Mouse (Mus musculus): ENCODE results near the gene Slc25a12. TPM values are rescaled to one million over a fixed set of nuclear protein-coding genes. Genes with fewer than 3 reads are reported as not detected.
A peak's percentile ranks its signal among the peaks of the same experiment; 100 is the strongest.

Gene Slc25a12
- total and polyA plus RNA-seq, 2 experiments from 2014 or later: 106 to 116 TPM

DNA sequence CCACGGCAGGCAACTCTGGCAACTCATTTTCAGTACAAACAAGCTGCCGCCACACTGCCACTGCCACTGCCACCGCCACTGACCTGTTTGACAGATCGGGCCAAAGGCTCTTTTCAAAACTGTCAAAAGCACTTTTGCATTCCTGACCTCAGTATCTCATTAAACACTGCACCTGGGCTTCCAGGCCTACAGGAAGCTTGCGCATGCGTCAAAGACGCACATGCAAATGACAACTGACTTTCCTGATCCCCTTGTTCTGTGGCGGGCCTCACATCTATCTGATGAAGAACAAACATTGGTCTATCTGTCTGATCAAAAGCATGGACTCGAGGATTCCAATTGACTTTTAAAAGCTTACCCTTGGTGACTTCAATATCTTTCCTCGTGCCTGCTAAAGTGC, 55.5 kb downstream of the Slc25a12 start:
- no peaks in the 10 kb centered on the region for H3K4me1 ChIP-seq (ENCODE audit: insufficient read depth)
- H3K9me3 ChIP-seq (ENCODE audit: low read length): no peaks in the 10 kb centered on the region
- no peak for ATAC-seq
- H3K36me3 ChIP-seq (ENCODE audit: insufficient read depth): peaks cover 37% of the 10 kb centered on the region
- no peak for DNase-seq
- no peak overlapping the region for H3K9ac ChIP-seq
- 74% methylated on average over 10 of the region's 10 CpGs for WGBS
- TF ChIP-seq CTCF (IDR thresholded peaks at IDR 0.05; ENCODE audit: low read depth): no peak
- no peak overlapping the region for H3K4me2 ChIP-seq (ENCODE audit: low read depth)
- no peaks in the 10 kb centered on the region for H3K27me3 ChIP-seq (ENCODE audit: insufficient read depth, low read length)
- no peak overlapping the region for H3K4me3 ChIP-seq (ENCODE audit: low read depth, low read length)
- H3K27ac ChIP-seq (ENCODE audit: low read depth, low read length): no peak overlapping the region

DNA sequence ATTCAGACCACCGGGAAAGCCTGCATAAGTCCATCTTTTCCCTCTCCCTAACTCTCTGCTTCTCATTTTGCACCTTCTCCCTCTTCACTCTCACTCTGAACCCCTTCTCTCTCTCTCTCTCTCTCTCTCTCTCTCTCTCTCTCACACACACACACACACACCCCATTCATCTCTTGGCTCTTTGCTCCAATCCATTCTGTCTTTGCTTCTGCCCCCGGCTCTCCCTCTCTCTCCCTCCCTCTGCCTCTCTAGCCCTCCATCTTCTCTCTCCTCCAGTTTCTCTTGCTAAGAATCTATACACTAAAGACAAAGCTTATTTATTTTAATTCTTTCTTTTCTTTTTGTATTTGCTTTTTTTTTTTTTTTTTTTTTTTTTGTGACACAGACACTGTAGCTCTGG, 57.8 kb downstream of the Slc25a12 start:
- no peak for ATAC-seq
- no peaks in the 10 kb centered on the region for H3K9me3 ChIP-seq (ENCODE audit: low read length)
- no peak overlapping the region for H3K9ac ChIP-seq
- no peak overlapping the region for H3K27ac ChIP-seq (ENCODE audit: low read depth, low read length)
- H3K4me3 ChIP-seq (ENCODE audit: low read depth, low read length): no peak overlapping the region
- DNase-seq: no peak
- TF ChIP-seq CTCF (IDR thresholded peaks at IDR 0.05; ENCODE audit: low read depth): no peak
- no peaks in the 10 kb centered on the region for H3K4me1 ChIP-seq (ENCODE audit: insufficient read depth)
- H3K27me3 ChIP-seq (ENCODE audit: insufficient read depth, low read length): no peaks in the 10 kb centered on the region
- WGBS: 30% methylated on average over 2 of the region's 2 CpGs
- H3K36me3 ChIP-seq (ENCODE audit: insufficient read depth): peaks cover 39% of the 10 kb centered on the region
- H3K4me2 ChIP-seq (ENCODE audit: low read depth): no peak overlapping the region

DNA sequence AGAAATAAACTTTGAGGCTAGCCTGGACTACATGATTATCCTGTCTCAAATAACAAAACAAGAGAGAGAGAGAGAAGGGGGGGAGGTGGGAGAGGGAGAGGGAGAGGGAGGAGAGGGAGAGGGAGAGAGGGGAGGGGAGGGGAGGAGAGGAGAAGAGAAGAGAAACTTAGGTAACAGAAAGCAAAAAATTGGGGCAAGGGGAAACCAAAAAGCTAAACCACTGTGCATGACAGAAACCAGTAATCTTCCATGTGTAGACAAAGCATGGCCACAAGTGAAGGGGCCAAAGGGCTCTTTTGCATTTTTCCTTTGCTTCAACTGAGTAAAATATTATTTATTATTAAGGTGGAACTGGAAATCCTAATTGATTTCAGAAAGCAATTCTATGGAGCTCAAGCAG, 61.2 kb downstream of the Slc25a12 start:
- TF ChIP-seq CTCF (IDR thresholded peaks at IDR 0.05; ENCODE audit: low read depth): no peak
- H3K27me3 ChIP-seq (ENCODE audit: insufficient read depth, low read length): no peaks in the 10 kb centered on the region
- peaks cover 27% of the 10 kb centered on the region for H3K36me3 ChIP-seq (ENCODE audit: insufficient read depth)
- no peak overlapping the region for H3K9ac ChIP-seq
- DNase-seq (no peak), ATAC-seq (no peak)
- no peaks in the 10 kb centered on the region for H3K9me3 ChIP-seq (ENCODE audit: low read length)
- H3K4me3 ChIP-seq (ENCODE audit: low read depth, low read length): no peak overlapping the region
- no peak overlapping the region for H3K27ac ChIP-seq (ENCODE audit: low read depth, low read length)
- no peaks in the 10 kb centered on the region for H3K4me1 ChIP-seq (ENCODE audit: insufficient read depth)
- no peak overlapping the region for H3K4me2 ChIP-seq (ENCODE audit: low read depth)

DNA sequence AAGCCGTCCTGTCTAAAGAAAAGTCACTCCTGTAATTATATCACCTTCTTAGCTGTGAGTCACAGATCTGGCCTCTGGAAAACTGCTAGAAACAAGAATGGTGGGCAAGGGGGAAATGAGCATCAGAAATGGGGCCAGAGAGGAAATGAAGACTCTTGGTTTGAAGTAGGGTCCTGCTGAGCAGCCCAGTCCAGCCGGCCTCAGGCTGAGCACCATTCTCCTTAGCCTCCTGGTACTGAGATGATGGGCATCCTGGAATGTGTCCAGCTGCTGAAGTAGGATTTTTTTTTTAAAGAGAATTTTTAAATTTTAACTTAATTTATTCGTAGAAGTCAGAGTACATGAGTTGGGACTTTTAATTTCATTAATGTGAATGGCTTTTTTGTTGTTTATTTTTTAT, 62.7 kb downstream of the Slc25a12 start:
- Histone ChIP-seq H3K9ac (no peak overlapping the region), H3K9me3 (ENCODE audit: low read length) (no peaks in the 10 kb centered on the region), H3K27me3 (ENCODE audit: insufficient read depth, low read length) (no peaks in the 10 kb centered on the region), H3K4me3 (ENCODE audit: low read depth, low read length) (no peak overlapping the region), H3K27ac (ENCODE audit: low read depth, low read length) (no peak overlapping the region), H3K4me2 (ENCODE audit: low read depth) (no peak overlapping the region), H3K36me3 (ENCODE audit: insufficient read depth) (peaks cover 16% of the 10 kb centered on the region), H3K4me1 (ENCODE audit: insufficient read depth) (no peaks in the 10 kb centered on the region)
- TF ChIP-seq CTCF (IDR thresholded peaks at IDR 0.05; ENCODE audit: low read depth): no peak
- ATAC-seq: peak; percentile 48; the same call in 1 of the 2 replicates
- no peak for DNase-seq
- WGBS: 35% methylated on average over 3 of the region's 3 CpGs

DNA sequence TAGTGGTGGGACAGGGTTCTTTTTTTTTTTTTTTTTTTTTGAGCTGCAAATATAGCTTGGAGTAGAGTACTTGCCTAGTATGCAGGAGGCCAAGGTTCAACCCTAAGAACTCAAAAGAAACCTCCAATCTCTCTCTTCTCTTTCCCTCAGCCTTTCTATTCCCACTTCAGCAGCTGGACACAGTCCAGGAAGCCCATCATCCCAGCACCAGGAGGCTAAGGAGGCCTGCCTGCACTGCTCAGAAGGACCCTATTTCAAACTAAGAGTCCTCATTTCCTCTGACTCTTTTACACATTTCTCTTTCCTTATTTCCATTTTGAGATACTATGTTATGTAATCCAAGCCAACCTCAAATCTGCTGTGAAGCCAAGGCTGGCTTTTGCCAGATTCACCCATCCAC, 64.3 kb downstream of the Slc25a12 start:
- no peak for TF ChIP-seq CTCF (IDR thresholded peaks at IDR 0.05; ENCODE audit: low read depth)
- Histone ChIP-seq H3K9me3 (ENCODE audit: low read length) (no peaks in the 10 kb centered on the region), H3K27ac (ENCODE audit: low read depth, low read length) (no peak overlapping the region), H3K4me2 (ENCODE audit: low read depth) (no peak overlapping the region), H3K27me3 (ENCODE audit: insufficient read depth, low read length) (no peaks in the 10 kb centered on the region), H3K36me3 (ENCODE audit: insufficient read depth) (peaks cover 14% of the 10 kb centered on the region), H3K9ac (no peak overlapping the region), H3K4me3 (ENCODE audit: low read depth, low read length) (no peak overlapping the region), H3K4me1 (ENCODE audit: insufficient read depth) (no peaks in the 10 kb centered on the region)
- DNase-seq (no peak), ATAC-seq (0 out of 2 replicates have a peak, but pooled peaks have one; percentile 42)

DNA sequence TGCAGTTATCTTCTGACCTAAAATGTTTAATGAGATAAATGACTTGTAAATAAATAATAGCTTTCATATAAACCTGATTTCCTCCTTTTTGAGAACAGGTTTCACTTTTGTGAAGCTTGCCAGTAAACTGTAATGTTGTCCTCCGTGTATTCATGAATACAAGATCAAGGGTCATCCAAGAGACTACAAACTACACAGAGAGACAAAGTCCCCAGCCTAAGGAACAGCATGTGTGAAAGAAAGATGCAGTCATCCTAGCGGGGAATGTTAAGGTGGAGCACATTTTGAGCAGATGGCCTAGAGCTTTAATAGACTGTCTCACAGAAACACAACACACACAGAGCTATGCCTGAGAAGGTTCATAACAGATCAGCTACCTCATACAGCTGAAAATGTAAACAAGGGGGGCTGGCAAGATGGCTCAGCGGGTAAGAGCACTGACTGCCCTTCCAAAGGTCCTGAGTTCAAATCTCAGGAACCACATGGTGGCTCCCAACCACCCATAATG, 65.3 kb downstream of the Slc25a12 start:
- no peak overlapping the region for H3K27ac ChIP-seq (ENCODE audit: low read depth, low read length)
- H3K9ac ChIP-seq: no peak overlapping the region
- no peak for TF ChIP-seq CTCF (IDR thresholded peaks at IDR 0.05; ENCODE audit: low read depth)
- H3K36me3 ChIP-seq (ENCODE audit: insufficient read depth): peaks cover 16% of the 10 kb centered on the region
- no peaks in the 10 kb centered on the region for H3K9me3 ChIP-seq (ENCODE audit: low read length)
- no peaks in the 10 kb centered on the region for H3K27me3 ChIP-seq (ENCODE audit: insufficient read depth, low read length)
- DNase-seq: no peak
- no peaks in the 10 kb centered on the region for H3K4me1 ChIP-seq (ENCODE audit: insufficient read depth)
- 48% methylated on average over 3 of the region's 3 CpGs for WGBS
- no peak overlapping the region for H3K4me2 ChIP-seq (ENCODE audit: low read depth)
- no peak for ATAC-seq
- no peak overlapping the region for H3K4me3 ChIP-seq (ENCODE audit: low read depth, low read length)

DNA sequence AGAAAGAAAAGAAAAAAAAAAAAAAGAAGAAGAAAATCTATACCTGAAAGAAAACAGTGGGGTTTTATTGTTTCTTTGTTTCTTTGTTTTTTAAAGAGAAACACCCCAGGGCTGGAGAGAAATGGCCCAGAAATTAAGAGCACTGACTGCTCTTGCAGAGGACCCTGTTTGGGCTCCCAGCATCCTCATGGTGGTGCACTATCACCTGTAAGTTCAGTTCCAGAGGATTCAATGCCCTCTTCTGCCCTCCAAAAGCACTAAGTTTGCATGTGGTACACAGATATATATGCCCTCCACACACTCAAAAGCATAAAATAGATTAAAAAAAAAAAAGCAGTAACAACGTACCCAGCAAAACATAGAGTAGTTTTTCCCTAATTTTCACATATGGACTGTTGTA, 68.8 kb downstream of the Slc25a12 start:
- H3K4me3 ChIP-seq (ENCODE audit: low read depth, low read length): no peak overlapping the region
- no peak overlapping the region for H3K27ac ChIP-seq (ENCODE audit: low read depth, low read length)
- DNase-seq (no peak), ATAC-seq (no peak)
- no peaks in the 10 kb centered on the region for H3K9me3 ChIP-seq (ENCODE audit: low read length)
- H3K27me3 ChIP-seq (ENCODE audit: insufficient read depth, low read length): no peaks in the 10 kb centered on the region
- no peak for TF ChIP-seq CTCF (IDR thresholded peaks at IDR 0.05; ENCODE audit: low read depth)
- H3K4me1 ChIP-seq (ENCODE audit: insufficient read depth): no peaks in the 10 kb centered on the region
- H3K9ac ChIP-seq: no peak overlapping the region
- peaks cover 4% of the 10 kb centered on the region; the same call in 1 of the 2 replicates for H3K36me3 ChIP-seq (ENCODE audit: insufficient read depth)
- WGBS: 94% methylated on average over 1 of the region's 1 CpGs
- H3K4me2 ChIP-seq (ENCODE audit: low read depth): no peak overlapping the region

DNA sequence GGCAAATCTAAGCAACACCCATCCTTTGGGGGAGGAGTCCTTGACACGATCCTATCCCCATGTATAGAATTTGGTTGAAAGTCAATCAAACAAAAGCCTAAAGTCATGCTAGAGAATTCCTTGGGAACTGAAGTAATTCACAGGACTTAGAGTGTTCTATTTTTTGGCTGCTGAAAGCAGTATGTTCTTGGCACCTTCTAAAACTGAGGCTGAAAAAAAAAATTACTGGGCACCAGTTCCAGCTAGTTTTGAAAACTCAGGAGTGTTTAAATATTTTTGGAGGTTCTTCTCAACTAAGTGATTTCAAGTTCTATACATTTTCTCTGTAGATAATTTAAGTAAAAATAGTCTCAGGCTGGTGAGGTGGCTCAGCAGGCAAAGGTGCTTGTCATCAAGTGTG, 70.0 kb downstream of the Slc25a12 start:
- no peak overlapping the region for H3K4me2 ChIP-seq (ENCODE audit: low read depth)
- 58% methylated on average over 1 of the region's 1 CpGs for WGBS
- TF ChIP-seq CTCF (IDR thresholded peaks at IDR 0.05; ENCODE audit: low read depth): no peak

More for the DNA sequence above, 70.0 kb downstream of the Slc25a12 start:
- Histone ChIP-seq H3K27me3 (ENCODE audit: insufficient read depth, low read length) (no peaks in the 10 kb centered on the region), H3K9ac (no peak overlapping the region), H3K36me3 (ENCODE audit: insufficient read depth) (peaks cover 9% of the 10 kb centered on the region), H3K4me3 (ENCODE audit: low read depth, low read length) (no peak overlapping the region), H3K4me1 (ENCODE audit: insufficient read depth) (no peaks in the 10 kb centered on the region), H3K9me3 (ENCODE audit: low read length) (no peaks in the 10 kb centered on the region), H3K27ac (ENCODE audit: low read depth, low read length) (no peak overlapping the region)
- DNase-seq (no peak), ATAC-seq (no peak)
